Mouse (Mus musculus): ENCODE results near the gene Galnt6. TPM values are rescaled to one million over a fixed set of nuclear protein-coding genes. Genes with fewer than 3 reads are reported as not detected.

Galnt6 gene
- polyA plus RNA-seq, 1 experiment from 2014 or later: 1.1 TPM

DNA sequence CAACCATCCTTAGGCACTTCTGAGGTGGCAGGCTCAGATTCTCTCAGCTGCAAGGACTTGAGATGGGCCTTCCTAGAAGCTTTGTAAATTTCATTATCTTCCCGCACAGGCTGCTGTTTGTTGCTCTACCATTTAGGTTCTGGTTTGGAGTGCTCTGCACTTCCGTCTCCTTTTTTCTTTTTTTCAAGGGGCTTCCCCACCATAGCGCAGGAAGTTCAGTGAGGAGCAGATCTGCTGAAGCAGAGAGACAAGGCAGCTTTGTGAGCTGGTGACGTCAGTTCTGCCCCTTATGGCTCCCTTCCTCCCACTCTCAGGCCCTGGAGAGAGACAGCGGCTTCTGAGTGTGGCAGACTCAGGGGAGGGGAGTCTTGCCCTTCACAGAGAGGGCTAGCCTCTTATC lies 3.4 kb upstream of the Galnt6 start:
- H3K9me3 ChIP-seq: no peaks in the 10 kb centered on the region
- no peak overlapping the region for H3K4me3 ChIP-seq
- no peak overlapping the region for H3K4me2 ChIP-seq (replicated peaks)
- WGBS: 37% methylated on average over 5 of the region's 5 CpGs
- H3K27ac ChIP-seq: no peak overlapping the region
- no peak overlapping the region for H3K9ac ChIP-seq
- H3K4me1 ChIP-seq: peaks cover 10% of the 10 kb centered on the region
- H3K27me3 ChIP-seq: peaks cover 49% of the 10 kb centered on the region
- ATAC-seq (ENCODE audit: low FRiP score, low read depth): no peak
- H3K36me3 ChIP-seq: no peaks in the 10 kb centered on the region

DNA sequence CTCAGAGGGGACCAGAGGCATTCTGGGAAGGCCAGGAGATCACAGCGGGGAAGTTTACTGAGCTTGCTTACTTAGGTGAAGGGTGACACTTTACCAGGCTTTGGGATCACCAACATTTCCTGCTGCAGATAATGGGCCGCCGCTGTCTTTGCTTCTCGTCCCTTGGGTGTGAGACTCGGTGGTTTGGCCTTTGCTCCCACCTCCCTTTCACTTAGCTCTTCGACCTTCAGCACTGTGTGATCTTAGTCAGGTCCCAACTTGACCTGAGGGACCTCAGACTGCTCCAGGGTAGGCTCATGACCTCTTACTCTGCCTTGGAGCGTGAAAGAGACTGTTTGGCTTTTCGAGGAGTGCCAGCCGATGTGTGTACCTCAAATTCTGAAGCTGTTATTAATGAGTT lies 1.9 kb upstream of the Galnt6 start:
- Histone ChIP-seq H3K27ac (no peak overlapping the region), H3K9me3 (no peaks in the 10 kb centered on the region), H3K36me3 (no peaks in the 10 kb centered on the region), H3K4me3 (no peak overlapping the region), H3K9ac (no peak overlapping the region), H3K4me2 (replicated peaks) (no peak overlapping the region), H3K4me1 (peaks cover 10% of the 10 kb centered on the region), H3K27me3 (peaks cover 59% of the 10 kb centered on the region)
- 48% methylated on average over 9 of the region's 9 CpGs for WGBS
- no peak for ATAC-seq (ENCODE audit: low FRiP score, low read depth)

DNA sequence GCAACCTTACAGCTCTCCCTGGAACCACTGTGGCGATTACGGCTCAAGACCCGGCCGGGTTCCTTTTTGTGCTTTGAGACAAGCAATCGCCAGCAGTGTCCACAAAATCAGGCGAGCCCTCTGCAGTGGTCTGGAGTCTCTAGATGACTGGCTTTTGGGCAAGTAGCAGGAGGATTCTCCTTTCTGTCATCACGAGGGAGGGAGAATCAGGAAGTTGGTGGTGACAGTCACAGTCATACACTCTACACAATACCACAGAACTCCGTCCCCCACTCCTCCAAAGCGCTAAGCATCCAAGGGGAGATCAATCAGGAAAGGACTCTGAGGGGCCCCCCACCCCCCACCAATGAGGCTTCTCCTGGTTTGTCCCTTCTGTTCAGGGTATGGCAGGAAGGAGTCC lies 590 bp downstream of the Galnt6 start:
- Histone ChIP-seq H3K4me1 (peaks cover 10% of the 10 kb centered on the region), H3K4me3 (peak overlapping the region; percentile 42), H3K27me3 (peaks cover 64% of the 10 kb centered on the region), H3K9me3 (no peaks in the 10 kb centered on the region), H3K9ac (peak overlapping the region; percentile 45; the same call in 1 of the 2 replicates), H3K36me3 (no peaks in the 10 kb centered on the region), H3K4me2 (replicated peaks) (peak overlapping the region; percentile 63), H3K27ac (no peak overlapping the region)
- WGBS: 29% methylated on average over 9 of the region's 9 CpGs
- ATAC-seq (ENCODE audit: low FRiP score, low read depth): no peak

DNA sequence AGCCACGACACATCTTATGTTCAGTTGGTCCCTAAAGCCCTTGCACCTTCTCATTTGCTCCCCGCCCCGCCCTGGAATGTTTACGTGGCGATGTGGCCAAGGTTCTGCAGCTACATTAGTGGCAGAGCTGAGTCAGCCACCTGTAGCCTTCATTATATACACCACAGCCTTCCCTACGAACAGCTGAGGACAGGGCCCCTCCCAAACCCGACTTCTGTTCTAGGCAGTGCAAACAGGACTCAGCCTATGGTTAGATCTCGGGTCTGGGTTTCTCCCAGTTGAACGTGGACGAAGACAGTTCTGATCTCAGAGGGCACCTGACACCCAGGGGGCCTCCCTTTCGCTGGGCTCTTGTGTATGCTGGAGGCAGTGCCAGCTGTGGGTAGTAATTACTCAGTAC lies 1.3 kb downstream of the Galnt6 start:
- 75% methylated on average over 11 of the region's 11 CpGs for WGBS
- Histone ChIP-seq H3K4me3 (no peak overlapping the region), H3K36me3 (no peaks in the 10 kb centered on the region), H3K27me3 (peaks cover 64% of the 10 kb centered on the region), H3K4me1 (peaks cover 10% of the 10 kb centered on the region), H3K4me2 (replicated peaks) (no peak overlapping the region), H3K9me3 (no peaks in the 10 kb centered on the region), H3K9ac (no peak overlapping the region), H3K27ac (no peak overlapping the region)
- ATAC-seq (ENCODE audit: low FRiP score, low read depth): no peak

DNA sequence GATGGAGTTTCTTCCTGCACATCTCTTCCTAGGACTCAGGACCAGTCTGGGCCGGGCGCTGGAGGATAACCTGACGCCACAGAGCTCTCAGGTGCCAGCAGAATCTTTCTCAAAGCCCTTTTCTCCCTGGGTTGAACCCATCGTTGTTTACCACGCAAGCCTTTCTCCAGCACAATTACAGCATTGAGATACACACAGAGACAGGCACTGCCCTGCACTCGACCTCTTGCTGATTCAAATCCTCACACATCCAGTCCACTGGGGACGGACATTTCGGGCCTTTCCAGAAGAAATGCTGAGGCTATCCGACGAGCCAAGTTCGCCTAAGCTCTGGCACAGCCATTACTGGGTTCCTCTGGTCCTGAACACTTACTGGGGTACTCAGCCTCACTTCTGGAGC lies 2.5 kb downstream of the Galnt6 start:
- ATAC-seq (ENCODE audit: low FRiP score, low read depth): no peak
- H3K27me3 ChIP-seq: peaks cover 61% of the 10 kb centered on the region
- no peak overlapping the region for H3K9ac ChIP-seq
- H3K4me3 ChIP-seq: no peak overlapping the region
- H3K9me3 ChIP-seq: no peaks in the 10 kb centered on the region
- no peak overlapping the region for H3K27ac ChIP-seq
- H3K4me1 ChIP-seq: peaks cover 10% of the 10 kb centered on the region
- no peaks in the 10 kb centered on the region for H3K36me3 ChIP-seq
- no peak overlapping the region for H3K4me2 ChIP-seq (replicated peaks)
- 84% methylated on average over 11 of the region's 11 CpGs for WGBS

DNA sequence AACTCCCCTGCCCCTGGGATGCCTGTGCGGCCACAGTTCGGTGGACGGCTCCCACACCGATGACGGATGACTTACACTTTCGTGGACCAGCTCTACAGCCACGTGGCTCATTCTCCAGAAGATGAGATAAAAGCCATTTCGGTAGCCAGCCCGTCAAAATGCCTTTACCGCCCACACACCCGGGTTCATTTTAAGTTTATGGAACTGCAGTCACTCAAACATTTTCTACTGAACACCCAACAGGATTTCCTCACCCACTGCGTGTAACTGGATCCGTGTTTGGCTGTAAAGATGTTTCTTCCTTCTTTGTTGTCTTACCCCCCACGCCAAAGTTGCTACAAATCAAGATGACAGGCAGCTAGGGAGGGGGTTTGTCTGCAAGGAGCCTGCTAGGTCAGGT lies 5.7 kb downstream of the Galnt6 start:
- Histone ChIP-seq H3K4me3 (no peak overlapping the region), H3K4me1 (no peaks in the 10 kb centered on the region; the same call in 1 of the 2 replicates), H3K27me3 (peaks cover 29% of the 10 kb centered on the region), H3K27ac (no peak overlapping the region), H3K9ac (no peak overlapping the region), H3K36me3 (no peaks in the 10 kb centered on the region), H3K4me2 (replicated peaks) (no peak overlapping the region), H3K9me3 (no peaks in the 10 kb centered on the region)
- WGBS: 62% methylated on average over 14 of the region's 14 CpGs
- no peak for ATAC-seq (ENCODE audit: low FRiP score, low read depth)

DNA sequence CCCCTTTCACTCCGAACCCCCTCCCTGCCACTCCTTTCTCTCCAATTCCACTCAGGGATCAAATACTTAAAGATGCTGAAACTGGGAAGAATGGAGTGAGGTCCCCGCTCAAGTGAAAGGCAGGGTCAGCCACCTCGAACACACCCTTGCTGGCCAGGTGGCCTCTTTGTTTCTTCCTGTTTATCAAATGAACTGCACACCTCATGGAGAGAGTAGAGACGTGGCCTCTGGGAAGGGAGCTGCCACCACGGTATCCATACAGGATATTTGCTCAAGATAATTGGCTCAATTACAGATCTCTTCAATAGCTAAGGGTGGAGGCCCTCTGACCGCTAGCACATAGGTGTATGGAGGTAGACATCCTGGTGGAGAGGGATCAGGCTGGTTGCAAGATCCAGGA lies 6.6 kb downstream of the Galnt6 start:
- no peak overlapping the region for H3K27ac ChIP-seq
- H3K36me3 ChIP-seq: no peaks in the 10 kb centered on the region
- WGBS: 78% methylated on average over 6 of the region's 6 CpGs
- H3K9ac ChIP-seq: no peak overlapping the region
- H3K4me3 ChIP-seq: no peak overlapping the region
- no peaks in the 10 kb centered on the region for H3K9me3 ChIP-seq
- H3K4me2 ChIP-seq (replicated peaks): no peak overlapping the region
- H3K4me1 ChIP-seq: no peaks in the 10 kb centered on the region; the same call in 1 of the 2 replicates
- ATAC-seq (ENCODE audit: low FRiP score, low read depth): no peak
- peaks cover 20% of the 10 kb centered on the region for H3K27me3 ChIP-seq

DNA sequence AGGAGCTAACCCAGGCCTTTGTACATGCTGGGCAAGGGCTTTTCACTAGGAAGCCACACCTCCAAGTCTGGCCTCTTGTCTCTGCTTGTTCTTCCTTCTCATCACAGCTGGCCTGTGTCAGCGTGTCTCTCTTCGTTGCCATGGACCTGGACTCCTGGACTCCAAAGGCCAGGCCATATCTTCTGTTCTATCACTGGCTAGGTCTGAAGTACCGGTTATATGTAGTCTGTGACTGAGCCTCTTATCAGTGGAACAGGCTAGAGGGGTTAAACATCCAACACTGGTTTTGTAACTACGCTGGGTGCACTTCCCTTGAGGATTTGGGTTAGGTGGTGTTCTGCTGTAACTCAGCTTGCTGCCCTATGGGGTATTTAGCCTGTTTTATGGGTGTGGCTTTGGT lies 7.2 kb downstream of the Galnt6 start:
- 81% methylated on average over 4 of the region's 4 CpGs for WGBS
- Histone ChIP-seq H3K4me1 (no peaks in the 10 kb centered on the region; the same call in 1 of the 2 replicates), H3K4me2 (replicated peaks) (no peak overlapping the region), H3K9me3 (no peaks in the 10 kb centered on the region), H3K27ac (no peak overlapping the region), H3K27me3 (peaks cover 14% of the 10 kb centered on the region), H3K4me3 (no peak overlapping the region), H3K9ac (no peak overlapping the region), H3K36me3 (no peaks in the 10 kb centered on the region)
- ATAC-seq (ENCODE audit: low FRiP score, low read depth): no peak

DNA sequence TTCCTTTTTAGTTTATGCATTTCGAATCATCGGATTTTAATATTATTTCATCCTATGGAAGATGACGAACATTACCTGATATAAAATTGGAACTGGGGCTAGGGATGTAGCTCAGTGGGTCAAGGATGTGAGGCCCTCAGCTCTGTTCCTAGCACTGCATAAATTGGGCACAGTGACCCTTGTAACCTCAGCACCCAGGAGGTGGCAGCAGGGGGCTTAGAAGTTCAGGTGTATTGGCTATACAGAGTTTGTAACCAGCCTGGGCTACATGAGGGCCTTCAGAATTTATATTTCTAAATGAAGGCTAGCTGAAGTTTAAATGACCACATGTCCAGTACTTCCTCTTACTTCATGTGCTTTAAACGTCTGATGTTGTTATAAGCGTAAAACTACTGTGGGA lies 7.7 kb downstream of the Galnt6 start:
- no peak overlapping the region for H3K9ac ChIP-seq
- no peak for ATAC-seq (ENCODE audit: low FRiP score, low read depth)
- H3K27me3 ChIP-seq: peaks cover 10% of the 10 kb centered on the region; the same call in 1 of the 2 replicates
- no peaks in the 10 kb centered on the region for H3K9me3 ChIP-seq
- no peak overlapping the region for H3K4me3 ChIP-seq
- no peak overlapping the region for H3K4me2 ChIP-seq (replicated peaks)
- H3K36me3 ChIP-seq: no peaks in the 10 kb centered on the region
- WGBS: 72% methylated on average over 5 of the region's 5 CpGs
- H3K27ac ChIP-seq: no peak overlapping the region
- H3K4me1 ChIP-seq: no peaks in the 10 kb centered on the region; the same call in 1 of the 2 replicates

DNA sequence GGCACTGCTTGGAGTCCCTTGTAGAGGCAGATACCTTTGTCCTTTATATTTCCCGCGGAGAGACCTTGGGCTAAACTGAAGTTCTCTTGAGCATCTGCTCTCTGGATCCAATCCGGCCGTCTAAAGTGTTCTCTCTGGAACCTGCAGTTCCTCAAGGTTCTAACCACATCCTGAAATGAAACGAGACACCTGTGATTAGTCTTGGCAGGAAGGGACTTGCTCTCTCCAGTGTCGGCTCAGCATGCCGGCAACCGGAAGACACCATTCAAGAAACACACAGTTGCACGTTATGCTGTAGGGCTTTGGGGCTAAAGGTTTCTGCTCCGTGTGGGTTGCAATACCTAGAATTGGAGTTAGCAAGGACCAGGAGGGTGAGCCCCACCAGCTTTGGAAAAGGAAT lies 9.1 kb downstream of the Galnt6 start:
- 75% methylated on average over 10 of the region's 10 CpGs for WGBS
- H3K4me2 ChIP-seq (replicated peaks): no peak overlapping the region
- no peak for ATAC-seq (ENCODE audit: low FRiP score, low read depth)

DNA sequence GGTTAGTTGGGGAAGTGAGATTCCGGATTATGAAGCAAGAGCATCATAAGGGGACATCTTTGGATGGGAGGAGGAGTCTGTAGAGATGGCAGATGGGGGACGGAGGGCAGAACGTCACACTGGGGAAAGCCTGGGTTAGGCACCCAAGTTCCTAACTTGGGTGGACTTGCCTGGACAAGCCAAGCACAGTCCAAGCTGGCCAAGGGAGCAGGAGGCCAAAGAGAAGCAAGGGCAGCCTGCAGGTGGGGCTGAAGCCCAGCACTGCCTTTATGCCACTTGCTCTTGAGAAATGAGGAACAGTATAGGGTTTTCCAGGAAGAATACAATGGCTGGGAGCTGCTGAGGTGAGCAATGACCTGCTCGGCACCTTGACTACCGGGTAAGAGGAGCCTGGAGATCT lies 10.0 kb downstream of the Galnt6 start:
- Histone ChIP-seq H3K27me3 (peaks cover 5% of the 10 kb centered on the region; the same call in 1 of the 2 replicates), H3K9me3 (no peaks in the 10 kb centered on the region), H3K36me3 (no peaks in the 10 kb centered on the region), H3K27ac (no peak overlapping the region), H3K4me2 (replicated peaks) (no peak overlapping the region), H3K4me3 (no peak overlapping the region), H3K9ac (no peak overlapping the region), H3K4me1 (no peaks in the 10 kb centered on the region; the same call in 1 of the 2 replicates)
- 92% methylated on average over 5 of the region's 5 CpGs for WGBS
- ATAC-seq (ENCODE audit: low FRiP score, low read depth): no peak

More for the DNA sequence above, 9.1 kb downstream of the Galnt6 start:
- H3K27ac ChIP-seq: no peak overlapping the region
- H3K36me3 ChIP-seq: no peaks in the 10 kb centered on the region
- peaks cover 5% of the 10 kb centered on the region; the same call in 1 of the 2 replicates for H3K27me3 ChIP-seq
- no peak overlapping the region for H3K9ac ChIP-seq
- H3K4me1 ChIP-seq: no peaks in the 10 kb centered on the region; the same call in 1 of the 2 replicates
- no peaks in the 10 kb centered on the region for H3K9me3 ChIP-seq
- no peak overlapping the region for H3K4me3 ChIP-seq

DNA sequence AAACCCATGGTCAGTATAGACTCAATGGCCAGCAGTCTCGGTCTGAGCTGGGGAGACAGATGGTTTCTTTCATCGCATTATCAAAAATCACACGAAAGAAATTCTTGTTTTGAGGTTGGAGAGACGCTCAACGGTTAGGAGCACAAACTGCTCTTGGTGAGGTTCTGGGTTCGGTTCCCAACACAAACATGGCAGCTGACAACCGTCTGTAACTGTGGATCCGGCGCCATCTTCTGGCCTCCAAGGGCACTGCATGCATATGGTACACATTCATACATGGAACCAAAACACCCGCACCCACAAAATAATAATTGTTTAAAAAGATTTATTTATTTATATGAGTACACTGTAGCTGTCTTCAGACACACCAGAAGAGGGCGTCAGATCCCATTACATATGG lies 10.6 kb downstream of the Galnt6 start:
- ATAC-seq (ENCODE audit: low FRiP score, low read depth): no peak
- peaks cover 5% of the 10 kb centered on the region; the same call in 1 of the 2 replicates for H3K27me3 ChIP-seq
- H3K4me2 ChIP-seq (replicated peaks): no peak overlapping the region
- H3K27ac ChIP-seq: no peak overlapping the region
- 80% methylated on average over 11 of the region's 11 CpGs for WGBS
- H3K9ac ChIP-seq: no peak overlapping the region
- H3K36me3 ChIP-seq: no peaks in the 10 kb centered on the region
- H3K4me3 ChIP-seq: no peak overlapping the region
- no peaks in the 10 kb centered on the region; the same call in 1 of the 2 replicates for H3K4me1 ChIP-seq
- H3K9me3 ChIP-seq: no peaks in the 10 kb centered on the region

DNA sequence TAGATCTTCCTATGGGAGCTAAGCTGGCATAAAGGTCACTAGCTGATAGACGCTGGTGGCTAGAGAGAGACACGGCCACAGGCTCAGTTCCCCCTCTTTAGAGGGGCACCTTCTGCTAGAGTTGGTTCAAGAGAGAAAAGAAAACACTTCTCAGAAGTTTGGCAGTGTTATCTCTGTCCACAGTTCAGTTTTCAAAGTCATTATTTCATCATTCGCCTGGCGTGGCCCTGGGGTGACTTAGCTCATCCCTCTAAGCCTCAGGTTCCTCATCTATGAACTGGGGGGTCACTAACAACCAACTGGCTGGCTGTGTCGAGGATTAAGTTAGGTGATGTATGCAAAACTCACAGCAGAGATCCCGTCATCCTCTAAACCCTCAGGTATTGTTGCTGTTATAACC lies 11.2 kb downstream of the Galnt6 start:
- ATAC-seq (ENCODE audit: low FRiP score, low read depth): no peak
- H3K27ac ChIP-seq: no peak overlapping the region
- H3K4me1 ChIP-seq: no peaks in the 10 kb centered on the region; the same call in 1 of the 2 replicates
- H3K4me2 ChIP-seq (replicated peaks): no peak overlapping the region
- WGBS: 76% methylated on average over 6 of the region's 6 CpGs
- no peaks in the 10 kb centered on the region for H3K36me3 ChIP-seq
- H3K4me3 ChIP-seq: no peak overlapping the region
- H3K9ac ChIP-seq: no peak overlapping the region
- no peaks in the 10 kb centered on the region for H3K9me3 ChIP-seq
- peaks cover 5% of the 10 kb centered on the region; the same call in 1 of the 2 replicates for H3K27me3 ChIP-seq

Measured in limb, embryonic 13.5 days (tissue).